Mouse (Mus musculus) c-Kit-positive CD71-positive TER-119-positive erythroid progenitor cells, embryonic 14.5 days (primary cell): ENCODE results near the gene Adck2.

Experiments
- DNase-seq: peaks from one replicate; pipeline ENCODE4 v3.0.0-alpha.2; 2013; ENCODE audit warnings: low spot score

Gene Adck2

DNA sequence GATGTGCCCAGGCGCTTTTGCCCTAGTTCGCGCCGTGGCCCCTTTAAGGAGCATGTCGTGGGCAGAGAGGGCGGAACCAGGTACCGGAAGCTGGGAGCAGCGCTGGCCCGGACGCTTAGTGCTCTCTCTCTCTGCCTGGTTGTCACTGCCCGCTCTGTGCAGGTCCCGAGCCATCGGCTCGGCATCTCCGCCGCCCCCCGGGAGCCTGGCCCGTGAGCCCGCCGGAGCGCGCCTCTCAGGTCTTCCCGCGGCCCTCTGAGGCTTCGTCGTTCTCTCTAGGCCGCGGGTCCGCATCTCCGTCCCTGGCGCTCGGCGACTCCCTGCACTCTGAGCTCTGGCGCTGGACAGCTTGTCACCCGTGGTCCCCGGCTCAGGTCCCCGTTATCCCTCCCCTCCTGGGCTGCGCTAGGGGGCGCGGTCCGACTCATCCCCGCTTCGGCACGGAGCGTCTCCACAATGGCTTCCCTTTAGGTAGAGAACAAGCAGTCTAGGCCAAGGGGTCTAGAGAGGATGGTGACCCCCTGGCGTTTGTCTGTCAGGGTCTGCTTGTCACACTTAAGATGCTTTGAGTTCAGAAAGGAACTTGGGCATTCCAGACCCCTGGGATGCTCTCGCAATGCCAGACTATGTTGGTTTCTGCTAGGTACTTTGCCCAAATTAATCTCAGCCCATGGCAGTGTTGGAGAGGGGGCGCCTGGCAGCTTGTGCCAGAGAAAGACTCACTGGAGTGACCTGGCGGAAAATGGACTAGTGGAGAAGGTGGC, at the start of gene Adck2:
Adck2 (plus strand) TSS at position 83 of the 764 bp plus-strand sequence.
- peak; percentile 76 for DNase-seq

DNA sequence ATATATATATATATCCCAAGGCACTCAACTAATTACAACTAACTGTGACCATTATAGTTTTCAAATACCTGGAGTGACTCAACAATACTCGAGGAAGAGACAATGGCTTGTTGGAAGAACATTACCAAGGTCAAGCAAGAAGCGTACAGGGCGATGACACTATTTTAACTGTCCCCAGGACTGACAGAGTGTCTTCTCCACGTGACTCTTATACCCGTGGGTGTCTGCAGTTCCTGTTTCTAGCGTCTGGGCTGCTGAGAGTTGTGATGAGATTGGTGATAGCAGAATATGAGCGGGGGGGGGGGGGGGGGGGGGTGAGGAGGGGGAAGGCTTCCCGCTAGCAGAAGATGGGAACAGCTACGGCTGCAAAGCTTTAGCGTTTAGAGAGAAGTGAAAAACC, 46.9 kb upstream of the Adck2 start:
- DNase-seq = no peak

DNA sequence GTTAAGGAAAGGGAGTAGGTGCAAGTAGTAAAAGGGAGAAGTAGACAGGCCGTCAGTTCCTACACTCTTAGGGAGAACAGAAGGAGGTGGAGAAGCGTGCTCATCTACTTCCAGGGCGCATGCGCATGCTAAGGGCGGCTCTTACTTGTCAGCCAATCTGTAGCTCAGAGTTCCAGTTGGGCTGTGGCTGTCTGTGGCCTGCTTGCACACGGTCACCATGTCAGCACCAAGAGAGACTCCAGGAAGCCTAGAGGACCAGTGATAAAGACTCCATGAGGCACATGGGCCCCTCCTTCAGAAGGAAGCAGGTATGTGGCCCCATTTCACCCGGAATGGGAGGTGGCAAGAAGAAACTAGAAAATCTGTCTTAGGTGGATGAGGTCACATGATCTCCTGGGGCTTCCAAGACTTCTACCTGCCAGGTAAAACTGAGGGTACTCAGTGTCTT, 46.3 kb upstream of the Adck2 start:
- no peak for DNase-seq

GRCm38 (mm10) chr6:39527811-39528210, 45.9 kb upstream of the Adck2 start:
- DNase-seq = no peak

GRCm38 (mm10) chr6:39528671-39529535, 44.8 kb upstream of the Adck2 start:
- DNase-seq = no peak

- DNase-seq = no peak
These were observed 38.7 kb upstream of the Adck2 start for GRCm38 (mm10) chr6:39534944-39535343.

DNA sequence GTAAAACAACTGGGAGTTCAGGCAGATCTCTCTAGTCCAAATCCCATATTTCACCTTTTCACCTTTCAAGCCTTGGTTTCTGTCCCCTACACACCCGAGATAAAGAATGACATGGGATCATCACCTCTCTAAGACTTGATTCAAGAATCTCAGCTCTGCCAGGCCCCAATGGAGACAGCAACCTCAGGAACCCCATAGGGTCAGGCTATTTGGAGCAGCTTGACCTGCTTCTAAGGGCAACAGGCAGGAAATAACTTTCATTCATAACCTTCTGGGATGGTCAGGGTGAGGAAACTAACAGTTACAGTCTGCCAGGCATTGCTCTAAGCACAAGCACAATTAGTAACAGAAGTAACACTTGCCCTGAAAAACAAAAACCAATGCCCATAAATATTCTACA, 37.1 kb upstream of the Adck2 start:
- DNase-seq = no peak

GRCm38 (mm10) chr6:39537276-39537675, 36.4 kb upstream of the Adck2 start:
- no peak for DNase-seq

- no peak for DNase-seq
These were observed 35.4 kb upstream of the Adck2 start for GRCm38 (mm10) chr6:39538227-39538626.

DNA sequence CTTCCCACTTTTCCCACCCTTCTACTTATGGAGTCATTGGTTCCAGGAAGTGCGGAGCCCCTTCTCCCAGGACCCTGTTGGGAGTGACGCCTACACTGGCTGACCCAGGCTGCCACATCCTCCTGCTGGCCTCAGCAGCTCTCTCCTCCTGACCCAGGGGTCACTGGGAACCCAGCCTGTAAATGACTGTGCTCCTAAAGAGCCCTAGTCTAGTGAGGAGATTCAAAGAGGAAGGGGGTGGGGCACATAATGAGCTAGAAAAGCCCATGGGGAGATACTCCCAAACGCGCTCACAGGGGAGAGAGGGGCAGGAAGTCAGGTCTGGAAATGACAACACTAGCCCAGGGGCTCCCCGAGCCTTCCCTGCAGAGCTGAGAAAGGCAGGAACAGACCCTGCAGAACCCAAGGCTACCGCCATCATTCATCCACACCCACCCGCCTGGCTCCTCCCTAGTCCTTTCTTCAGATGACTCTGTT, 34.0 kb upstream of the Adck2 start:
- no peak for DNase-seq

- DNase-seq = no peak
These were observed 33.1 kb upstream of the Adck2 start for GRCm38 (mm10) chr6:39540563-39540962.

DNA sequence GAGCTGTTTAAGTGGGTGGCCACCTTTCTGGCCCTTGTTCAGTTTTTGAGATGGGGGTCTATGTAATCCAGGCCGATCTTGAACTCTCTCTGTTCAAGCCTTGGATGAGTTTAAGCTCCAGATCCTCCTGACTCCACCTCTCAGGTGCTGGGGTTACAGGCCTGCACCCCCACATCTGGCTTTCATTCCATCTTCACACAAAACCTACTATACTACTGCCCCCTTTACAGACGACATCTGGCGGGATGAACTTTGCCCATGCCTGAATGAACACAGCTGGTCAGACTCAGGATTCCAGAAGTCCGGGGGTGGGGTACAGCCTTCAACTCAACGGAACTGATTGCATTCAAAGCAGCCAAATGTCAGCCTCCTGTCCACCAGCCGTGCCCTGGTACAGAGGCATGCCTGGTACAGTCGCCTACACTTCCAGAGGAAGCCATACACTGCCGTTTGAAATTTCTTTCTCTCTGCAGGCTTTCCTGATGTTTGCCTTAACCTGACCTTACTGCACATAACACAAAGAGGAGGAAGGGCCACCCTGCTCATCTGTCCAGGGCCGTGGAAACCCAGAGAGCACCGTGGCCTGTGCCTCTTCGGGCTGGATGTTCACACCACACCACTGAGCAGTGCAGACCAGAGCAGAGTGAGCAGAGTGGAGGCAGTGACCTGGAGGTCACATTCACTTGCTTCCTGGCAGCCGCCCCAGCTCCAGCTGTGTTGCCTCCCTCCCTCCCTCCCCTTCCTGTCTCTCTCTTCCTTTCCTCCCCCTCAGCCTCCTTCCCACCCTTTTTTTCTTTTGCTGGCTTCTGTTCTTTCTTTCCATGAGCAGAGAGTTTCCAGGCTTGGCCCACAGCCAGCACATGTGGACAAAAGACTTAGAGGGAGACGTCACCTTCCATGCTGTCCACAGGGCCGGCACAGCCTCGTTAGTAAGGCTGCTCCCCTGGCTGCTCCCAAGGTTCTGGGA, 30.8 kb upstream of the Adck2 start:
- DNase-seq = no peak

DNA sequence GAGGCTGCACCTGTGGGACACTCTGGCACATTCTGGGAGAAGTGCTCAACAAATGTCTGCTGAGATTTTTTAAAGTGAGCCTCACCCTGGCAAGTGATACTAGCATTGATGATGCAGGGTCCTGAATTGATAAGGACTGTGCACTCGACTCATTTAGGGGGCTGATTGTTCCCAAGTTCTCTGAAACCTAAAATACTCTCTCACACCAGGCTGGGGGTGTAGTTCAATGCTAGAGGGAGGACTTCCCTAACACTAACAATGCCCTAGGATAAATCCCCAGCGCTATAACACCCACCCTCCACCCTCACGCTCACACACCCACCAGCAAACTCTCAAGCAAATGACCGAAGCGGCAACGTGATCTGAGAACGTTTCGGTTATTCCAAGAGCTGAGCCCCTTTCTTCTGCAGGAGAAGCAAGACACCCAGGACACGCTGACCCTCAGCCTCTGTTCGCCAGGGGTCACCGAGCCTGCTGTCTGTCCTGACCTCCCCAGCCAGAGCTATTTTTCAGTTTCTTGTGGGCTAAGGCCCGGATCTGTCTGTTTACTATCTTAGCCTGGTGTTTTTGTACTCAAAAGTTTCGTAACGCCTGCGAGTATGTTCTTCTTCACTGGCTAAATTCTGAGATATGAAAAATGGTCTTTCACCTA, 29.8 kb upstream of the Adck2 start:
- no peak for DNase-seq

DNA sequence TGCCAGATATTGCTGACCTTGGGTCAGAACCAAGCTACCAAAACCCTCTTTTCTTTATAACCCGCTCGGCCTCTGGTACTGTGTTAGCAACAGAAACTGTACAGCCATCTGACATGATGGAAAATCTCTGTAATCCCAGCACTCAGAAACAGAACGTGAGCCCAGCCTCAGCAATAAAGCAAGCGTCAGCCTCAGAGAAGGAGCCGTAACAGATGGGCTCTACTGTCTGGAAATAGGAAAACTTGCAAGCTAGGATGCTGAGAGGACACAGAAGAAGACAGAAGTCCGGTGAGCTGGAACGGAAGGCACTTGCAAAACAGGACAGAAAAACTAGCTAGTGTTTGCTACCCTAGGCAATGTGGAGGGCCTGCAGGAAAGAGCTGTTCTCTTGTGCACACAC, 28.2 kb upstream of the Adck2 start:
- DNase-seq = no peak

- DNase-seq = no peak
These were observed 25.6 kb upstream of the Adck2 start for GRCm38 (mm10) chr6:39548030-39548429.

DNA sequence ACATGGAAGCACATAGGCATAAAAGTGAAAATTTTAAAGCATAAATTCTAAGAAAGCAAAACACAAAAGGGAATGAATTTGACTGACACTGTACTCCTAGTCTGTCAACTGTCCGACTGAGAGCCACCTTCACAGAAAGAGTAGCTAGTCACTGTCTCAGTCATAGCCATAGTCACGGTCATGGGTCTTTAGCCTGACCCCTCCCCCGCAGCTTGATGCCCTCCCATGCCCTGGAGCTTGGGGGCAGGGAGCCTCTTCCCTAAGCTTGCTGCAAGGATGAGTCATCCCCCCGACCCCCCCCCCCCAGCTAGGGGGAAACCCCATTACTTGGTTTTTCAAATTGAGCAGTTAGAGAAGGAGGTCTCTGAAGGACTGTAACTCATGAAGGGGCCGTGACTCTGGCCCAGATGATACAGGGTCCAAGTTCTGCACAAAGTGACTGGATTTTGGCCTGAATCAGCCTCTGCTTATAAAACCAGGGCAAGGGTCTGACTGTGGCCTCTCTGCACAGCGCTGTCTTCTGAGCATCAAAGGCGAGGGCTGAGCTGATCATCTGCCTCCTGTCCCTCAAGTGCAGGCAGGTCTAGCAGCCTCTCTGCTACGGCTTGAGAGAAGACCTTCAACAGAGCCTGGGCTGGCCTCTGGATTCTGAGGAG, 21.6 kb upstream of the Adck2 start:
- DNase-seq = no peak

- DNase-seq = no peak
These were observed 18.6 kb upstream of the Adck2 start for GRCm38 (mm10) chr6:39554888-39555647.

DNA sequence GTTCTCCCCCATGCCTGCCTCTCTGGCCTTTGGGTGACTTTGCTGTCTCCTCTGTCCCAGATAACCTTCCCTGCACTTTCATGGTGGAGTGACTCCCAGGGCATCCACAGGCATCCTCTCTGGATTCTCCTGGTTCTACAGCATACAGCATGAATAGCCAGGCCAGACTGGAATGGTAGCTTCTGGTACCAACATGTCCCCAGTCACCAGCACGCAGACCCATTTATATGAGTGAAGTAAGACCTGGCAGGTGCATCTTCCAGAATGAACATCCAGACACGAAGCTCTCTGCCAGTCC, 18.1 kb upstream of the Adck2 start:
- DNase-seq = no peak

DNA sequence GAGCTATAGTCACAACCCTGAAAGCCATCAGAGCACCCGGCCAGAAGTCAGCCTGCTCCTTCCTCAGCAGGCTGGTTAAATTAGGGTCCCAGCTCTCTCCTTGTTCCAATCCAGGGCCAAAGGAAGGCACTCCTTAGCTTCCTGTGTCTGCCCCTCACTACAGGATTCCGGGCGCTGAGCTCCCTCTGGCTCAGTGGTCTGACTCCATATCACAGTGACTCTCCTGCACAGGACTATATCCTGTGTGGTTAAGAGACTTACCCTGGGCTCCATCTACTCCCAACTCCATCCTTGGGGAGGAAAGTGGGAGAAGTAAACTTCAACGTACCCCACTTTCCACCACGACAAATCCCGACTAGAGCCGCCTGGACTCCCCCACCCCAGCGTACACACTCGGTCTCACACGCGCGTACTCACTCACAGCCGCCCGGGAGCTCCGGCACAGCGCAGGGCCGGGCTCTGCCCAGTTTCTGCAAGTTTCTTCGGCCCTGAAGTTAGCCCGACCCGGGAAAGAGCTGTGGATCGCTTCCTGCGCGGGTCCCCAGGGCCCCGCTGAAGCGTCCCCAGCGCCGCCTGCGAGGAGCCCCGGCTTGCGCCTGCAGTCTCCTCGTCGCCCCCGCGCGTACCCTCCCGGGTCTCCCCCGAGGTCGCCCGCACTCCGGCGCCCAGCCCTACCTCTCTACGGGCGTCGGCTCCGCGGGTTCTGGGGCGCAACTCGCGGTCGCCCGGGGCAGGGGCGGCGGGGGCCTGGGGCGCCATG, 16.6 kb upstream of the Adck2 start:
- DNase-seq = no peak
